Mouse (Mus musculus) liver, embryonic 16.5 days (tissue): ENCODE results near the gene Tff2. TPM values are rescaled to one million over a fixed set of nuclear protein-coding genes. Genes with fewer than 3 reads are reported as not detected.

Experiments used
- ATAC-seq: fragments of 200-750 bp; cut with Nextera tagmentation; 2 replicates; pipeline ENCODE4 v1.8.0; 2017; ENCODE audit warnings: low read depth, mild to moderate bottlenecking, moderate number of reproducible peaks, moderate library complexity
- H3K27ac ChIP-seq: fragments of 300-500 bp; sonication (generic); 2 replicates; pipeline ENCODE4 v1.5.1; 2014; ENCODE audit warnings: mild to moderate bottlenecking, low read length
- H3K27me3 ChIP-seq: fragments of 300-500 bp; sonication (generic); 2 replicates; pipeline ENCODE4 v1.6.1; 2014; ENCODE audit warnings: low read depth, low read length, mixed read lengths; ENCODE audit not compliant: control insufficient read depth, insufficient read depth
- H3K36me3 ChIP-seq: fragments of 300-500 bp; sonication (generic); 2 replicates; pipeline ENCODE4 v1.6.1; 2014; ENCODE audit warnings: mild to moderate bottlenecking; ENCODE audit not compliant: control insufficient read depth, insufficient read depth
- H3K4me1 ChIP-seq: fragments of 300-500 bp; sonication (generic); 2 replicates; pipeline ENCODE4 v1.6.1; 2014; ENCODE audit warnings: low read depth, low read length, mixed read lengths; ENCODE audit not compliant: control insufficient read depth
- H3K4me2 ChIP-seq: fragments of 300-500 bp; sonication (generic); 2 replicates; pipeline ENCODE4 v1.6.1; 2014; ENCODE audit warnings: low read depth, low read length, mixed read lengths
- H3K4me3 ChIP-seq: fragments of 300-500 bp; sonication (generic); 2 replicates; pipeline ENCODE4 v1.5.1; 2014; ENCODE audit warnings: low read depth, mild to moderate bottlenecking, low read length
- H3K9ac ChIP-seq: fragments of 300-500 bp; sonication (generic); 2 replicates; pipeline ENCODE4 v1.6.1; 2014; ENCODE audit warnings: low read depth, low read length
- H3K9me3 ChIP-seq: fragments of 300-500 bp; sonication (generic); replicated peaks from 2 replicates; pipeline ENCODE4 v1.6.1; 2016; ENCODE audit warnings: low read length; ENCODE audit not compliant: control insufficient read depth
- WGBS: fragments of 180-500 bp; shearing (Covaris S2); extraction: QIAGEN DNeasy Blood & Tissue Kit; methylation state at CpG from one replicate; pipeline ENCODE4 v1.1.7; 2014; ENCODE audit not compliant: insufficient replicate concordance; 5-methylcytosine and 5-hydroxymethylcytosine counted together
- polyA plus RNA-seq: library from polyadenylated mRNA; unstranded; fragments of >200 nt; fragmentation: Nextera tagmentation; extraction: Ambion mirVana; gene quantifications from 2 replicates; pipeline ENCODE4 v1.2.1, GENCODE M21; 2015

Gene Tff2
- polyA plus RNA-seq, 1 experiment from 2014 or later: 0.37 TPM

DNA sequence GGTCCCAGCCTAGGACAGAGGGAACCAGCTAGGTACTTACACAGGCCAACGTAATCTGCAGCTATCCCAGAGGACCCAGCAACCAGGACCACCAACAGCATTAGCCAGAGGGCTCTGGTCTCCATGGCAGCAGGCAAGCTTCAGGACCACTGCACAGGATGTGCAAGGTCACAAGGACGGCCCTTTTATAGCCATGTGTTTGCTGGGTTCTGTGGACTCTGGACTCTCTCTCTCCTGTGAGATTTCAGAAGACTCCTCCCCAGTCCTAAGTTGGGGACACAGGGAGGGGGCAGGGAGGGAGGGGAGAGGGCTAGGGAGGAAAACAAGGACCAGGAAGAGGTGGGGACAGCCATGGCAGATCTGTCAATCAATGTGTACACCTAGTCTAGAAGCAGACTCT, 14.6 kb downstream of the Tff2 start, which contains the start of gene Tff3:
Gene Tff3 (minus strand): TSS at position 195 of the 400 bp plus-strand sequence.
- peak within 1 kb of the TSS; percentile 9; the same call in 1 of the 2 replicates for H3K4me3 ChIP-seq
- ATAC-seq: peak; percentile 43
- WGBS: 28% methylated on average over 2 of the region's 2 CpGs

DNA sequence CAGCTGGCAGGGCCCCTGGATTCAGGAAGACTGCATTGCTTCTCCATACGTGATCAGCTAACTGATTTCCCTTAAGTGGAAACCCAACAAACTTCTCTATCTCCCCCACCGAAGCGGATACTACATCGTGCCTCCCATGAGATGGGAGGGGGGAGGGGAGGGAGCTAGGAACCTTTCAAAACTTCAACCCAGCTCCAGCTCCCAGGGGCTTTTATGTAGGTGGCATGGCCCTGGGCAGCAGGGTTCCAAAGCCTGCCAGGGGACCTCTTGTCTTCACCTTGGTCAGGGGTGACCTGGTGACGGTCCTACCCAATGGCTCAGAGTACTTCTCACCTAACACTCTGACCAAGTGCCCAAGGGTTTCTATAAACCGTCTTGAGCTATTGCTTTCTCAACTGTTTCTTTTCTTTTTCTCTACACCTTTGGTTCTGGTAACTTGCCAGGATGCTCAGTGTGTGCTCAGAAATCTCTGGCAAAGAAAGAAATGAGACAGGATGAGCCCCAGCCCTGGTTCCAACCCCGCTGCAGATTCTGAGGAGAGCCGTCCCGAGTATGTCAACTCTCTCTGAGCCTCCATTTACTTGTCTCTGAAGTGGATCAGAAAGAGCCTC, 15.3 kb downstream of the Tff2 start:
- Histone ChIP-seq H3K4me1 (no peaks in the 10 kb centered on the region), H3K4me3 (peak overlapping the region; percentile 9; the same call in 1 of the 2 replicates)
- WGBS: 55% methylated on average over 9 of the region's 9 CpGs

More for the DNA sequence above, 14.6 kb downstream of the Tff2 start, which contains the start of gene Tff3:
- no peak within 1 kb of the TSS for H3K4me2 ChIP-seq
- no peaks in the 10 kb centered on the region for H3K9me3 ChIP-seq
- H3K36me3 ChIP-seq: no peaks in the 10 kb centered on the region
- no peak within 1 kb of the TSS for H3K27ac ChIP-seq
- H3K9ac ChIP-seq: no peak within 1 kb of the TSS
- no peaks in the 10 kb centered on the region for H3K4me1 ChIP-seq
- no peaks in the 10 kb centered on the region; the same call in 1 of the 2 replicates for H3K27me3 ChIP-seq

GRCm38 (mm10) chr17:31125548-31126266, 18.4 kb downstream of the Tff2 start:
- H3K27ac ChIP-seq: no peak overlapping the region
- no peak overlapping the region for H3K9ac ChIP-seq
- no peak overlapping the region for H3K4me3 ChIP-seq
- H3K27me3 ChIP-seq: peaks cover 2% of the 10 kb centered on the region
- peaks cover 7% of the 10 kb centered on the region for H3K4me1 ChIP-seq
- ATAC-seq: no peak
- H3K4me2 ChIP-seq: no peak overlapping the region
- 49% methylated on average over 9 of the region's 9 CpGs for WGBS
- H3K36me3 ChIP-seq: no peaks in the 10 kb centered on the region
- no peaks in the 10 kb centered on the region for H3K9me3 ChIP-seq

More for the DNA sequence above, 15.3 kb downstream of the Tff2 start:
- H3K27ac ChIP-seq: no peak overlapping the region
- no peaks in the 10 kb centered on the region for H3K36me3 ChIP-seq
- ATAC-seq: no peak
- no peaks in the 10 kb centered on the region for H3K9me3 ChIP-seq
- H3K4me2 ChIP-seq: no peak overlapping the region
- H3K27me3 ChIP-seq: no peaks in the 10 kb centered on the region; the same call in 1 of the 2 replicates
- no peak overlapping the region for H3K9ac ChIP-seq

GRCm38 (mm10) chr17:31121975-31122374, 22.1 kb downstream of the Tff2 start:
- H3K36me3 ChIP-seq: no peaks in the 10 kb centered on the region
- H3K9ac ChIP-seq: no peak overlapping the region
- no peaks in the 10 kb centered on the region for H3K9me3 ChIP-seq
- H3K4me3 ChIP-seq: no peak overlapping the region
- no peak overlapping the region for H3K27ac ChIP-seq
- peaks cover 6% of the 10 kb centered on the region; the same call in 1 of the 2 replicates for H3K27me3 ChIP-seq
- no peak overlapping the region for H3K4me2 ChIP-seq
- 9% methylated on average over 8 of the region's 8 CpGs for WGBS
- peaks cover 7% of the 10 kb centered on the region for H3K4me1 ChIP-seq
- ATAC-seq: no peak

- Histone ChIP-seq H3K36me3 (no peaks in the 10 kb centered on the region), H3K4me3 (no peak overlapping the region), H3K4me2 (no peak overlapping the region), H3K4me1 (peaks cover 7% of the 10 kb centered on the region), H3K27me3 (peaks cover 6% of the 10 kb centered on the region; the same call in 1 of the 2 replicates), H3K9ac (no peak overlapping the region), H3K9me3 (no peaks in the 10 kb centered on the region), H3K27ac (no peak overlapping the region)
- ATAC-seq: no peak
- 3% methylated on average over 7 of the region's 7 CpGs for WGBS
Observed at GRCm38 (mm10) chr17:31119429-31119828, 24.7 kb downstream of the Tff2 start.

- Histone ChIP-seq H3K4me2 (no peak overlapping the region), H3K27ac (no peak overlapping the region), H3K4me1 (peaks cover 7% of the 10 kb centered on the region), H3K27me3 (peaks cover 6% of the 10 kb centered on the region; the same call in 1 of the 2 replicates), H3K9me3 (no peaks in the 10 kb centered on the region), H3K36me3 (no peaks in the 10 kb centered on the region), H3K9ac (no peak overlapping the region), H3K4me3 (no peak overlapping the region)
- 73% methylated on average over 5 of the region's 5 CpGs for WGBS
- no peak for ATAC-seq
Observed at GRCm38 (mm10) chr17:31117946-31118345, 26.1 kb downstream of the Tff2 start.

DNA sequence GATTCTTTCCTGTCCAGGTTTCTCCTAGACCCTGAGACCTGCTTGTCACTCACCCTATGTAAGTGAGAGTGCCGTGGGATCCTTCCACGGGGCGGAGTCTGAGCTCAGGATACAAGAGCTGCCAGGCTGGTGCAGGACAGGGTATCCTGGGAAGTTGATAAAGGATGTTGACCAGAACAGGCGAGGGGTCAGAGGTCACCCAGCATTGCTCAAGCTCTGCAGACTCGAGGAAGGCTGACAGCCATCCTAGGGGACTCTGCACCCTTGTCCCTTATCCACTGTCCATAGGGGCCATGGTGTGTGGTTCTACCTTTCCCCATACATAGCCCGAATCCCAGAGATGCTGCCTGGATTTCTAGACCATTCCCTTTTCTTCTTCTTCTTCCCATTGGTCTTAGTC, 28.0 kb downstream of the Tff2 start:
- Histone ChIP-seq H3K27me3 (0 out of 2 replicates have a peak, but pooled peaks cover 3% of the 10 kb centered on the region), H3K9ac (no peak overlapping the region), H3K4me3 (no peak overlapping the region), H3K9me3 (no peaks in the 10 kb centered on the region), H3K4me1 (peaks cover under 1% of the 10 kb centered on the region), H3K4me2 (no peak overlapping the region), H3K27ac (no peak overlapping the region), H3K36me3 (no peaks in the 10 kb centered on the region)
- 55% methylated on average over 6 of the region's 6 CpGs for WGBS
- ATAC-seq: peak; percentile 53

DNA sequence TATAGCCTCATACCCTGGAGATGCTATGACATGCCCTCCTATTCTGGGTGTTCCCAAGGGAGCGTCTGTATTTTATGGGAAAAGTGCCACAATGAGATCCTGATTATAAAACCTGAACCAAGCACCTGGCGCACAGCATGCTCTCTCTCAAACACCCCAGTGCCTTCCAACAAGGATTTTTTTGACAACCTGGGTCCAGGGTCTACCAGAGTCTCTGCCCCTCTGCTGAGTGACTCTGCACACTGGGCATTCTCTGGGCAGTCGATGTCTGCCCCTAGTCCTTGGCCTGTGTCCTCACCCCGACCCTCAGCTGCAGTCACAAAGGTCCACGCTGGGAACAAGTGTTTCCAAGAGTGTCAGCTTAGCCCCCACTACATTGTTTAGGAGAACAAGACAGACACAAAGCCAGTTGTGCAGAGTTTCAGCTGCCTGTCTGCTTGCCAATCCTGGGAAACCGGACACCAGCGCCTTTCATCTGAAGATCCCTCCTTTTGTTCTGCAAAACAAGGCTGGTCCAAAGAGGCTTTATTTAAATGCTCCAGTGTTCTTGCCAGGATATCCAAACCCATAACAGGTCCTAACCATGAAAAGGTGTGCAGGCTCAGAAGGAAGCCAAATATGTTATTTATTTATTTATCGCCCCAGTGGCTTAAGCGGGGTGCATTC, 30.8 kb downstream of the Tff2 start:
- Histone ChIP-seq H3K9me3 (no peaks in the 10 kb centered on the region), H3K36me3 (no peaks in the 10 kb centered on the region), H3K4me3 (no peak overlapping the region), H3K4me1 (no peaks in the 10 kb centered on the region), H3K27me3 (no peaks in the 10 kb centered on the region), H3K27ac (no peak overlapping the region), H3K9ac (no peak overlapping the region), H3K4me2 (no peak overlapping the region)
- no peak for ATAC-seq
- 68% methylated on average over 9 of the region's 9 CpGs for WGBS
